Mouse (Mus musculus) liver, postnatal 0 days (tissue): Measurements from ENCODE around the gene Slc35g1.

Experiments
- CTCF ChIP-seq: sonication (generic); IDR thresholded peaks from 2 replicates; pipeline ENCODE4 v1.5.1; 2016; ENCODE audit warnings: antibody characterized with exemption, low read depth
- EP300 ChIP-seq: IDR thresholded peaks from 2 replicates; pipeline ENCODE4 v1.6.1; 2016; ENCODE audit warnings: antibody characterized with exemption, low read depth, mild to moderate bottlenecking

- no peak for TF ChIP-seq EP300
- no peak for TF ChIP-seq CTCF
Measured at GRCm38 (mm10) chr19:38383769-38384168, 12.0 kb upstream of the Slc35g1 start.
